Mouse (Mus musculus) left cerebral cortex, adult 11 months (tissue): ENCODE data around the gene Gm42674.
A peak's percentile ranks its signal among the peaks of the same experiment; 100 is the strongest.

Experiments
- DNase-seq: peaks from one replicate; pipeline ENCODE4 v3.0.0; 2022; ENCODE audit warnings: low spot score

The Gm42674 gene

GRCm38 (mm10) chr3:90601486-90602110, at the start of gene Gm42674:
Gene Gm42674 (plus strand): TSS chr3:90601904.
- DNase-seq: no peak

GRCm38 (mm10) chr3:90552231-90552630, 49.5 kb upstream of the Gm42674 start:
- DNase-seq: no peak

- peak; percentile 49 for DNase-seq
Measured at GRCm38 (mm10) chr3:90555954-90556353, 45.8 kb upstream of the Gm42674 start.

- DNase-seq: no peak
Measured at GRCm38 (mm10) chr3:90560008-90560628, 41.6 kb upstream of the Gm42674 start, which contains the start of gene S100a3. Gene S100a3 (plus strand): TSS chr3:90560578.

GRCm38 (mm10) chr3:90574691-90575090, 27.0 kb upstream of the Gm42674 start:
- DNase-seq: no peak

GRCm38 (mm10) chr3:90575320-90575719, 26.4 kb upstream of the Gm42674 start:
- no peak for DNase-seq

GRCm38 (mm10) chr3:90576351-90577001, 25.2 kb upstream of the Gm42674 start:
- DNase-seq: no peak

- DNase-seq: no peak
Measured at GRCm38 (mm10) chr3:90579433-90579832, 22.3 kb upstream of the Gm42674 start.

GRCm38 (mm10) chr3:90581141-90581540, 20.6 kb upstream of the Gm42674 start:
- DNase-seq: no peak

- no peak for DNase-seq
Measured at GRCm38 (mm10) chr3:90582156-90582555, 19.5 kb upstream of the Gm42674 start.

GRCm38 (mm10) chr3:90582556-90582955, 19.1 kb upstream of the Gm42674 start:
- no peak for DNase-seq

- DNase-seq: no peak
Measured at GRCm38 (mm10) chr3:90583893-90584292, 17.8 kb upstream of the Gm42674 start.

- DNase-seq: peak; percentile 72
Measured at GRCm38 (mm10) chr3:90585595-90585994, 16.1 kb upstream of the Gm42674 start.

GRCm38 (mm10) chr3:90586016-90586643, 15.6 kb upstream of the Gm42674 start:
- no peak for DNase-seq

GRCm38 (mm10) chr3:90586906-90587305, 14.8 kb upstream of the Gm42674 start:
- DNase-seq: no peak

GRCm38 (mm10) chr3:90587361-90588101, 14.2 kb upstream of the Gm42674 start:
- peak; percentile 69 for DNase-seq

GRCm38 (mm10) chr3:90589390-90589789, 12.3 kb upstream of the Gm42674 start:
- no peak for DNase-seq

- no peak for DNase-seq
Measured at GRCm38 (mm10) chr3:90589947-90590346, 11.8 kb upstream of the Gm42674 start, which contains the start of gene S100a2. Gene S100a2 (plus strand): TSS chr3:90590247.

GRCm38 (mm10) chr3:90594466-90594865, 7.2 kb upstream of the Gm42674 start:
- DNase-seq: no peak

- DNase-seq: no peak
Measured at GRCm38 (mm10) chr3:90595556-90595955, 6.1 kb upstream of the Gm42674 start.

GRCm38 (mm10) chr3:90596810-90597209, 4.9 kb upstream of the Gm42674 start:
- DNase-seq: no peak

GRCm38 (mm10) chr3:90597736-90598135, 4.0 kb upstream of the Gm42674 start:
- no peak for DNase-seq
